Comparison of ENCODE assay signal across 23 mouse cellular contexts in genomic region chr1:62076171-62076570, GRCm38 (mm10).
DNase-seq lines count a peak whose midpoint lies in the region; ATAC-seq lines count a peak whose summit lies in the region.
"Had no signal": no experiment of that assay in that cellular context is flagged by ENCODE, and none has a peak within 500 bp of the region (broad histone marks: within the 10 kb centered on the region; RNA-seq: fewer than 3 reads in every experiment).

No protein-coding gene starts in this region.

- no peak overlapping the region for H3K4me2 ChIP-seq in midbrain, embryonic 11.5 days
- H3K4me2 ChIP-seq in midbrain, embryonic 13.5 days (replicated peaks) = no peak overlapping the region
- H3K4me2 ChIP-seq: embryonic facial prominence, embryonic 13.5 days; embryonic facial prominence, embryonic 15.5 days; forebrain, embryonic 12.5 days had no signal

- DNase-seq in embryo, embryonic 9.5 days (ENCODE audit: extremely low spot score) = peak; percentile 6
- no peak for DNase-seq in embryo, embryonic 10.5 days (ENCODE audit: low spot score)
- DNase-seq in midbrain, embryonic 11.5 days (ENCODE audit: low spot score, missing footprints) = peak; percentile 71
- DNase-seq in forelimb bud, embryonic 11.5 days (ENCODE audit: low read depth, low spot score) = peak; percentile 17
- peak; percentile 32 for DNase-seq in retina, postnatal 1 day
- no peak for DNase-seq in kidney, postnatal 14 days
- DNase-seq in adipocyte (ENCODE audit: low spot score) = no peak
- DNase-seq: adrenal gland, adult 8-10 months; adrenal gland, postnatal 14 days; adrenal gland, postnatal 36 days; cerebellum, adult 11-12 months; cerebellum, adult 2 months; cerebellum, adult 9-10 months; cerebellum, postnatal 10 days; cerebellum, postnatal 25 days had no signal

- H3K9ac ChIP-seq in midbrain, embryonic 11.5 days (ENCODE audit: low read length) = no peak overlapping the region
- H3K9ac ChIP-seq in midbrain, embryonic 13.5 days (replicated peaks) = no peak overlapping the region
- H3K9ac ChIP-seq: embryonic facial prominence, embryonic 13.5 days; embryonic facial prominence, embryonic 15.5 days; forebrain, embryonic 12.5 days had no signal

- no peaks in the 10 kb centered on the region for H3K9me3 ChIP-seq in midbrain, embryonic 11.5 days (ENCODE audit: control insufficient read depth, low read length)
- no peaks in the 10 kb centered on the region for H3K9me3 ChIP-seq in midbrain, embryonic 13.5 days
- H3K9me3 ChIP-seq: embryonic facial prominence, embryonic 13.5 days; embryonic facial prominence, embryonic 15.5 days; forebrain, embryonic 10.5 days; forebrain, embryonic 12.5 days had no signal

- no peaks in the 10 kb centered on the region for H3K36me3 ChIP-seq in midbrain, embryonic 11.5 days (ENCODE audit: control insufficient read depth, insufficient read depth, low read length)
- no peaks in the 10 kb centered on the region for H3K36me3 ChIP-seq in midbrain, embryonic 13.5 days
- H3K36me3 ChIP-seq: embryonic facial prominence, embryonic 13.5 days; embryonic facial prominence, embryonic 15.5 days; forebrain, embryonic 10.5 days; forebrain, embryonic 12.5 days had no signal

- H3K27ac ChIP-seq in midbrain, embryonic 11.5 days (ENCODE audit: low read depth, low read length) = no peak overlapping the region
- no peak overlapping the region for H3K27ac ChIP-seq in midbrain, embryonic 13.5 days
- H3K27ac ChIP-seq: embryonic facial prominence, embryonic 13.5 days; embryonic facial prominence, embryonic 15.5 days; forebrain, embryonic 10.5 days; forebrain, embryonic 12.5 days had no signal

- no peaks in the 10 kb centered on the region; the same call in 1 of the 2 replicates for H3K4me1 ChIP-seq in midbrain, embryonic 11.5 days (ENCODE audit: control insufficient read depth, insufficient read depth, low read length)
- no peaks in the 10 kb centered on the region for H3K4me1 ChIP-seq in midbrain, embryonic 13.5 days (replicated peaks)
- H3K4me1 ChIP-seq: embryonic facial prominence, embryonic 15.5 days; forebrain, embryonic 12.5 days had no signal

- H3K27me3 ChIP-seq in midbrain, embryonic 11.5 days (ENCODE audit: control insufficient read depth, insufficient read depth, low read length) = no peaks in the 10 kb centered on the region
- H3K27me3 ChIP-seq in midbrain, embryonic 13.5 days = no peaks in the 10 kb centered on the region
- H3K27me3 ChIP-seq: embryonic facial prominence, embryonic 13.5 days; embryonic facial prominence, embryonic 15.5 days; forebrain, embryonic 12.5 days had no signal

- 28% methylated on average over 3 of the region's 3 CpGs for WGBS in midbrain, embryonic 11.5 days
- WGBS in midbrain, embryonic 13.5 days = 29% methylated on average over 3 of the region's 3 CpGs

- no peak overlapping the region for H3K4me3 ChIP-seq in midbrain, embryonic 11.5 days (ENCODE audit: low read depth, low read length)
- H3K4me3 ChIP-seq in midbrain, embryonic 13.5 days (replicated peaks) = no peak overlapping the region
- H3K4me3 ChIP-seq: embryonic facial prominence, embryonic 13.5 days; embryonic facial prominence, embryonic 15.5 days; erythroblast, embryonic 14.5 days; forebrain, embryonic 10.5 days; forebrain, embryonic 12.5 days had no signal

- no peak for ATAC-seq in midbrain, embryonic 11.5 days (ENCODE audit: low FRiP score)
- ATAC-seq in midbrain, embryonic 13.5 days = no peak
- ATAC-seq: forebrain, embryonic 14.5 days; forebrain, embryonic 16.5 days had no signal

Comparison
In these comparisons a context has a peak if more than half of its experiments do, and no peak if none do; other contexts are left out.
1. DNase-seq: peak in embryo, embryonic 9.5 days (single experiment), midbrain, embryonic 11.5 days (single experiment), forelimb bud, embryonic 11.5 days (single experiment) and retina, postnatal 1 day (single experiment); none in embryo, embryonic 10.5 days (single experiment), kidney, postnatal 14 days (single experiment) and adipocyte (single experiment).